Mouse (Mus musculus): Measurements from ENCODE around the gene Epha4. TPM values are rescaled to one million over a fixed set of nuclear protein-coding genes. Genes with fewer than 3 reads are reported as not detected.

Epha4 gene
- total and polyA plus RNA-seq, 3 experiments = 25.4 to 45.5 (median 28.4) TPM

DNA sequence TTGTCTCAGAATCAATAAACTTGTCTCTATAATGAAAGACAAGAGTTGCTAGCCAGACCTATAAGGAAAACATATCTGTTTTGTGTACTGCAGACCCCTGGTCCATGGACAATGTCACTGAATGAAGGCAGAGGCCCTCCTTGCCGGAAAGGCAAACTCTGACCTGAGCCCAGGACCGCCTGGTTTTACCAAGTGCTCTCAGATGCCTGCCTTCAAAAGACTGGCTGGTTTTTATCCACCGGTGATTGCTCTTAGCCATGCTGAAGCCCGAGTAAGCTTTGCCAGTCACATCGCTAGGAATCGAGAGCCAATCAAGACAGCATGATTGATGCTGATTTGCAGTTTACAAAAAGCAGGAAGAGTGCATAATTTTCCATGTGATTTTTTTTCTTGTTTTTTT lies 176.5 kb downstream of the Epha4 start:
- intact Hi-C loops (cut with DNase I) = no loop called here
- DNase-seq = no peak
- no peaks in the 10 kb centered on the region for H3K36me3 ChIP-seq (ENCODE audit: control insufficient read depth, insufficient read depth, low read length)
- no peak overlapping the region for H3K4me3 ChIP-seq
- no peaks in the 10 kb centered on the region for H3K4me1 ChIP-seq (ENCODE audit: control insufficient read depth, insufficient read depth, low read length)
- no peak overlapping the region for H3K27ac ChIP-seq
- no peak overlapping the region for H3K9ac ChIP-seq (ENCODE audit: low read depth, low read length)
- TF ChIP-seq CTCF (IDR thresholded peaks at IDR 0.05) (no peak), EP300 (IDR thresholded peaks at IDR 0.05; ENCODE audit: insufficient read depth, low read depth, low read length) (no peak), POLR2A (IDR thresholded peaks at IDR 0.05; ENCODE audit: insufficient read depth, low read depth, low read length) (no peak)
- 53% methylated on average over 6 of the region's 6 CpGs for WGBS
- H3K27me3 ChIP-seq (ENCODE audit: control insufficient read depth, insufficient read depth, low read length) = no peaks in the 10 kb centered on the region
- no peaks in the 10 kb centered on the region for H3K79me2 ChIP-seq (replicated peaks; ENCODE audit: control insufficient read depth, insufficient read depth, low read length)

DNA sequence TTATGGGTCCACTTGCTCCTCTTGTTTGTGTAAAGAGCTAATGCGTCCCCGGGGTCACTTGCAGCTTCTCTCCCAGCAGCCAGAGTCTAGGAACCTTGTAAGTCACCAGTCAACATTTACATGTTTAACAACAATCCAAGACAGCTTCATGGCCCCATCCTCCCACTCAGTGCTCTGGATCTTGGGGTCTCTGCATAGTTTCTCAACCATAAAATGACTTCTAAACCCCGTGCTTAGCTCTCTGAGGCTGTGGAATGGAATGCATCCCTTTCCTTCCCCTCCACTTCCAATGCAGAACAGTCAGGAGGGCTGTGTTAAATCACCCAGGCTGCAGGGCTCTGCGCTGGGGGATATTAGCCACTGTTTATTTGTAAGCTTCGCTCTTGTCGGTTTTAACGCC lies 178.0 kb downstream of the Epha4 start:
- WGBS = 83% methylated on average over 7 of the region's 7 CpGs
- no peak for TF ChIP-seq POLR2A (IDR thresholded peaks at IDR 0.05; ENCODE audit: insufficient read depth, low read depth, low read length)
- TF ChIP-seq EP300 (IDR thresholded peaks at IDR 0.05; ENCODE audit: insufficient read depth, low read depth, low read length) = no peak
- no peak for TF ChIP-seq CTCF (IDR thresholded peaks at IDR 0.05)

DNA sequence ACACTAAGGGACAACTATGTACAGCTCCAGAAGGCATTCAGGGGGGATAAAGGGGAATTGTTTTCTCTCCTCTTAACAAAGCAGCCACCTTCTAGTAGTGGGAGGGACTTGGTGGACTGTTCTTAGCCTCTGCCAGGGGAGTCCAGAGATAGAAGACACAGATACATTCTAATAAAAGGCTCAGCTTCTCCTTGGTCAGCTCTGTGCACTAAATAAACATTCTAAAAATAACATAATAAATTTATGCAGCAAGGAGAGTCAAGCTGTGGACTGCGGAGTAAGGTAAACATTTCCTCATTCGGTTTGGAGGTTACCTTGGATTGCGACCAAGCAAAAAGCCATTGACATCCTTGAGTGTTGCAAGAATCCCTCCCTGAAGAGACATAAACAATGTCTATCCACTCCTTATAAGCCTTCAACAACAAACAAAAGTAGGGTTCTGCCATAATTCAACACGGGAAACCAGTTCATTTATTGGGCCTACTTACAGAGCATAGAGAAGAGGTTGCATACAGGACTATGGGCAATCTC lies 196.2 kb downstream of the Epha4 start:
- Histone ChIP-seq H3K4me1 (ENCODE audit: control insufficient read depth, insufficient read depth, low read length) (no peaks in the 10 kb centered on the region), H3K9ac (ENCODE audit: low read depth, low read length) (no peak overlapping the region), H3K27ac (no peak overlapping the region), H3K4me3 (no peak overlapping the region), H3K36me3 (ENCODE audit: control insufficient read depth, insufficient read depth, low read length) (no peaks in the 10 kb centered on the region), H3K27me3 (ENCODE audit: control insufficient read depth, insufficient read depth, low read length) (no peaks in the 10 kb centered on the region), H3K79me2 (replicated peaks; ENCODE audit: control insufficient read depth, insufficient read depth, low read length) (no peaks in the 10 kb centered on the region)
- 82% methylated on average over 4 of the region's 4 CpGs for WGBS
- DNase-seq = no peak
- TF ChIP-seq EP300 (IDR thresholded peaks at IDR 0.05; ENCODE audit: insufficient read depth, low read depth, low read length) = no peak
- TF ChIP-seq POLR2A (IDR thresholded peaks at IDR 0.05; ENCODE audit: insufficient read depth, low read depth, low read length) = no peak
- no peak for TF ChIP-seq CTCF (IDR thresholded peaks at IDR 0.05)
- intact Hi-C loops (cut with DNase I) = no loop called here

More for the DNA sequence above, 178.0 kb downstream of the Epha4 start:
- Histone ChIP-seq H3K9ac (ENCODE audit: low read depth, low read length) (no peak overlapping the region), H3K4me3 (no peak overlapping the region), H3K27ac (no peak overlapping the region), H3K27me3 (ENCODE audit: control insufficient read depth, insufficient read depth, low read length) (no peaks in the 10 kb centered on the region), H3K79me2 (replicated peaks; ENCODE audit: control insufficient read depth, insufficient read depth, low read length) (no peaks in the 10 kb centered on the region), H3K4me1 (ENCODE audit: control insufficient read depth, insufficient read depth, low read length) (no peaks in the 10 kb centered on the region), H3K36me3 (ENCODE audit: control insufficient read depth, insufficient read depth, low read length) (no peaks in the 10 kb centered on the region)
- DNase-seq = no peak
- intact Hi-C loops (cut with DNase I) = no loop called here

Small RNAs within 50 kb of the gene (microRNA-seq; reads per million reads assigned to microRNA genes)
- gene Mir6352 = 0 reads per million in 2 experiments

All from heart, adult 2 months (tissue).